Mouse (Mus musculus) 416B (cell line): ENCODE data around the gene Ints5.

ENCODE experiments used
- DNase-seq: peaks from one replicate; pipeline ENCODE4 v3.0.0; 2011; ENCODE audit warnings: low read depth

Gene Ints5

DNA sequence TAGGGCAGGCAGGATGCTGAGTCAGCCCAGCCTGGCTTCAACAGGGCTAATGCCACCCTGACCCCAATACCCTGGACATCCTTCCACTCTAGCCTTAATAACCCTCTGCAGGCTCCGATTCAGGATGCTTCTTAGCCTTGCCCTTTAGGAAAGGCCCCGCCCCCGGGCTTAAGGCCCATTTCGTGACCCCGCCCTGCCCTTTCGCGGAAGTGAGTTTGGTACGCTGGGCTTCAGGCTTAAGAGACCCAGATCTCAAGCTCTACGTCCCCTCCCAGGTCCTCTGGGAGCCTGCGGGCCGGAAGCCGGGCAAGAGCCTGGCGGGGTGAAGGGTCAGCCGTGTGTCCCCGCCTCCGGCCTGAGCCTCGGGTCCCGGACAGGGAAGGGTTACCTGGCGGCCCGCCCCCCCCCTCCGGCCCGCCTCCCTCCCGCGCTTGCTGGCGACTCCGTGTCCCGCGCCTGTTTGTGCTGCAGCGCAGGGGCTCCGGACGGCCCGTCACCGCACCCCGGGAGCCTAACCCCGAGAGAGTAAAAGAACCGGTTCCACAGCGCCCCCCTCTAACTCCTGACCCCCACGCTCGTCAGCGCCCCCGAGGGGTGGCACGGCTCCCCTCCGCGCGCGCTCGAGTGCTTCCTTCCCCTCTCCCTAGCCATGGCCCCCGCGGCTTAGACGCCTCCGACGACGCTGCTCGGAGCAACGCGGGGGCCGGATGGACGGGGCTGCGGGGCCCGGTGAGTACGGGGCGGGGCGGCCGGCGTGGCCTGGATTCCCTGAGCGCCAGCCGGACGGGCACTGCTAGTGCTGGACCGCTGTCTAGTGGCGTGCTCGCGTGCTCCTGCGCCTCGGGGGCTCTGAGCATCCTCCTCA is 36.7 kb downstream of the Ints5 start, which contains the start of the genes Rom1 and Eml3:
TSS of gene Rom1 (minus strand) at position 133 of the 865 bp plus-strand sequence.
TSS of gene Eml3 (plus strand) at position 329 of the 865 bp plus-strand sequence.
- peak; percentile 93 for DNase-seq

DNA sequence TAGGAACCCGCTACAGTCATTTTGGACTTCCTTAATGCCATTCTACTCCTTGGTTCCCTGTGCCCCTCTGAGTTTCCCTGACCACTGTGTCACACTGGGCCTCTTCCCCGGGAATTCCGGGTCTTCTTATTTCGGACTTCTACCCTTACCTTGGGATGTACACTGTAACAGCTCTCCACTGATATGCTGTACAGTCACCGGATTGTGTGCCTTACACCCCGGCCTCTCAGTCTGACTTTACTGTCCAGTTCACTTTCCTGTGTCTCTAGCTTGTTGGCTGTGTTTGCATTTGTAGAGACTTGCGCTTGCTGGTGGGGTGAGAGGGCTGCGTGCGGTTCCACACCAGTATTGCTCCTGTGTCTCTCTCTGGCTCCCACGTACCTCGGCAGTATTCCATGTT is 37.3 kb downstream of the Ints5 start:
- peak; percentile 41 for DNase-seq

DNA sequence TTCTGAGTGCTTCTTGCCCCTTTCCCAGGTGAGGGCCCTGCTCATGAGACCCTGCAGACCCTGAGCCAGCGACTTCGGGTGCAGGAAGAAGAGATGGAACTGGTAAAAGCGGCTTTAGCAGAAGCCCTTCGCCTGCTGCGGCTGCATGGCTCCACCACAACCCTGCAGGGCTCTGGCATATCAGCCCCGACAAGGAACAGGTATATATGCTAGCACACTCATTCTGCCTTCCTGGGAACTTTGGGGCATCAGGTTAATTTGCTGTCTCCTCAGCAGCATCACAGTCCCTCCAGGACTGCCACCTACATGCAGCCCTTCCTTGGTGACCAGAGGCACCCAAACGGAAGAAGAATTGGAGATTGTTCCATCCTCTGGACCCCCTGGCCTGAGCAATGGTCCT is 38.0 kb downstream of the Ints5 start:
- no peak for DNase-seq

DNA sequence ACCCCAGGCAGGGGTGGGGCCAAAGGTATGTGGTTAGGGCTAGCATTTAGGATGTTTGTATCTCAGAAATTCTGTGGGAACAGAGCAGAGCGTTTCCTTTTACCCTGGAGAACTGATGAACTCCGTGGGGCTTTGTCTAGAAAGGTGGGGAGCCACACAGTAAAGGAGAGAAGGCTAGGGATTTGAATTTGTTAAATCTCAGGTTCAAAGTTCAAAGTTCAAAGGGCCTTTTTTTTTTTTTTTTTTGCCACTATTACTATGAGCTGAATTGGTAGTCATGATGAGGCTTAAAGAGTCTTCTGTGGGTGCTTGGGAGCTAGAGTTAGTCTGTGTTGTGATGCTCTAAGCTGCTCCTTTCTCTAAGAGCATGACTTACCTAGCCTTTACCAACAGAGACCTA is 43.9 kb downstream of the Ints5 start:
- no peak for DNase-seq

DNA sequence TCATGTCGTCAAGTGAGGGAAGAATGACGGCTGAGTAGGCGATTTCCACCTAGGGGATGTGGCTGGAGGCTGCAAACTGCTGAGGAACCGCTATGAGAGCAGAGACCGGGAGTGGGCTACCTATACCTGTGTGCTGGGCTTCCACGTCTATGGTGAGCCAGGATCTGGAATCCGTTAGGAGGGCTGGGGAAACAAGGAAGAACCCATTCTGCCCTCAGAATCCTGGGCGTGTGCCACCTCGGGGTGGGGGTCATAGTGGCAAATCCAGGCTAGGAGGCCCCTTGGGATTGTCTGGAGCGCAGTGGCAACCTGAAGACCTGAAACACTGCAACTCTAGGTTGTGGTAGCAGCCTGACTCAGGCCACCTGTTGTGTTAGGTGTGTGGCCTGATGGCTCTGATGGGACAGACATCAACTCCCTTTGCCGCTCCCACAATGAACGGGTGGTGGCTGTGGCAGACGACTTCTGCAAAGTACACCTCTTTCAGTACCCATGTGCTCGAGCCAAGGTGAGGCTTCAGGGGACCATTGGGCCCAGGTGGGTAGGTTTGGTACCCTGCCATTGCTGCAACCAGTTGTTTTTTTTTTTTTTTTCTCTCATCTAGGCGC is 47.8 kb downstream of the Ints5 start:
- DNase-seq = no peak

DNA sequence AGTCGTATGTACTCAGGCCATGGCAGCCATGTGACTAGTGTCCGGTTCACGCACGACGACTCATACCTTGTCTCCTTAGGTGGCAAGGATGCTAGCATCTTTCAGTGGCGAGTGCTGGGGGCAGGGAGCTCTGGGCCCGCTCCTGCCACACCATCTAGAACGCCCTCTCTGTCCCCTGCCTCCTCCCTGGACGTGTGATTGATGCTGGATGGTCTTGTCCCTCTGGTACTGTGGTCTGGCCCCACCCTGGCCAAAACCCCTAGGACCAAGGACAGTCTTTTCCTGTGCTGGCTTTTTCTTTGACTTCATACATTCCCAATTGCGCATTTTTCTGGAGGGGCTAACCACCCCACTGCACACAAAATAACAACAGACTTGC is 48.3 kb downstream of the Ints5 start:
- peak; percentile 38 for DNase-seq

DNA sequence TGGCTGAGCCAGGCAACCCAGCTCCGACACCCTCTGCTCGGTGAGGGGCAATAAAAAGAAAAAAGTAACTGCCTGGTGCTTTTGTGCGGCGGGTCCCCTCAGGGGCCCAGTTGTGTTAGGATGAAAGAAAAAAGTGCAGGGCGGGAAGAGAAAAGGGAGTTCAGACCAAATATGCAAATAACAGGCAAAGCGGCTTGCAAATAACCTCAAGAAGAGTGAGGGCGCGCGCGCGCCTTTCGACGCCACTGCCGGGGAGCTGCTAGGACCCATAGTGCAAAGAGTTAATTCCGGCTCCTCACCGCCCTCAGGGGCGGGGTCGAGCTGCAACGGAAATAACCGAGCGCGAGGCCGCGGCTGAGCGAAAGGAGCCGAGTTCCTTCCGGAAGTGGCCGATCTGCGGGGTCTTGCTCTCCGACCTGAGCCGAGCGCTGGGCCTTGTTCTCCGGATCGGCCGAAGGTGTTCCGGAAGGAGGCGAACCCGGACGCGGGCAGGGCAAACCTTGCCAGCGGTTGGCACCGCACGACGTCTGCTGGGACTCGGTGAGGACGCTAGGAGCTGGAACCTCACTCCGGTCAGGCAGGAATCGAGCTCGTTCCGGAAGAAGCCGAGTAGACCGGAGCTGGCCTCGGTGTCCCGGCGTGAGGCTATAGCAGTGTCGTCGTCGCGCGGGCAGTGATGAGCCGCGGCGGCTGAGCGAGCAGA is 48.9 kb downstream of the Ints5 start, which contains the start of gene Mta2:
TSS of gene Mta2 (plus strand) at position 361 of the 703 bp plus-strand sequence.
- peak; percentile 95 for DNase-seq

DNA sequence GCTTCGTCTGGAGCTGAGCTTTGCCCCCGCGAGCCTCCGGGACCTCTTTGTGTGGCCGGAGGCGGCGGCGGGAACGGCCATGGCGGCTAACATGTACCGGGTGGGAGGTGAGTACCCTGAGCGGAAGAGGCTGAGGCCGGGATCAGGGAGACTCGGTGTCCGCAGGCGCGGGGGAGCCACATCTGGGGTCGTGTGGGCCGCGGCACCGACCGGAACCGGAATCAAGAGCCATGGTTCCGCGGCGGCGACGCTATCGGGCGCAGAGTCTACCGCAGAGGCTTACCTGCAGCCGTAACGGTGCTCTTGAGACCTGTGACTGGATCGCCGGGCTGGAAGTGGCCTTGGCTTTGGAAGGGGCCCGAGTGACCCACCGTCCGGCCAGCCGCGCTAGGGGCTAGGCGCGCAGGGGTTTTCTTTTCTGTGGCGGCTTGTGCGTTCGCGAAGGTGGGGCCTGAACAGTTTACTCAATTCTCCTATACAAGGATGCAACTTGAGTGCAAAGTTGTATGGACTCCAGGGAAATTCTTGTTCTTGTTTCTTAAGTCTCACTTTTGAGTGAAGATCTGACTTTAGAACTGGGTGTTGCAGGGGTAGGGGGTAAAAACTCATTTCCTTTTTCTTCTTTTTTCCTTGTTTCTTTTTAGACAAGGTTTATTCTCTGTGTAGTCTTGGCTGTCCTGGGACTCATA is 49.6 kb downstream of the Ints5 start:
- peak; percentile 65 for DNase-seq

DNA sequence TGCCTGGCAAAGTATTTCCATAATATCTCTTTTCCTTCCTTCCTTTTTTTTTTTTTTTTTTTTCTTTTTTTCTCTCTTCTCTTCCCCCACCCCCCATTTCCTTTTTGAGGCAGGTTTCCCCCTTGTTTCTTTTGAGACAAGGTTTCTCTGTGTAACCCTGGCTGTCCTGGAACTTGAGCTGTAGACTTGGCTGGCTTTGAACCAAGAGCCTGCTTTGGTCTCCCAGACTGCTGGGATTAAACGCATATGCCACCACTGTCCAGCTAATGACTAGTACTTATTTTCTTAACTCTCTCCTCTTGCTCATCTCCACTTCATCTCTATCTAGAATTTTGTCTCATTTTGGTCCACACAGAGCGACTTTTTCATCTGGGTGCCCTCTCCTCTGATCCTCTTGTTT is 50.2 kb downstream of the Ints5 start:
- DNase-seq = peak; percentile 28

DNA sequence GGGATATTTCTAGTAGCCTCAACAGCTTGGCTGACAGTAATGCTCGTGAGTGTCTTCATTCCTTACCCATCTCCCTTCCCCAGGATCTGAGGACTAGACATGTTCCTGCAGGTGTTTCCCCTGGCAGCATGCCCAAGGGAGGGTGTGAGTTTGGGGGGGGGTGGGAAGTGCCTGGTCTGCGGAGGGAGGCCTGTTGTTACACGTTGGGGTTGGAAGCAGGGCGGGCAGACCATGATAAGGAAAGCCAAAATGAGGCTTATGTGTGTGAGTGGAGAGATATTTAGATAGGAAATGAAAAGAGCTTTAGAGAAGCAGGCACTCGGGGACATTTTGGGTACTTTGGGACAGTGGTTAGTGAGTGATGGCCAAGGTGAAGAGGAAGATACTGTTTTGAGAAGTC is 51.3 kb downstream of the Ints5 start:
- peak; percentile 91 for DNase-seq

DNA sequence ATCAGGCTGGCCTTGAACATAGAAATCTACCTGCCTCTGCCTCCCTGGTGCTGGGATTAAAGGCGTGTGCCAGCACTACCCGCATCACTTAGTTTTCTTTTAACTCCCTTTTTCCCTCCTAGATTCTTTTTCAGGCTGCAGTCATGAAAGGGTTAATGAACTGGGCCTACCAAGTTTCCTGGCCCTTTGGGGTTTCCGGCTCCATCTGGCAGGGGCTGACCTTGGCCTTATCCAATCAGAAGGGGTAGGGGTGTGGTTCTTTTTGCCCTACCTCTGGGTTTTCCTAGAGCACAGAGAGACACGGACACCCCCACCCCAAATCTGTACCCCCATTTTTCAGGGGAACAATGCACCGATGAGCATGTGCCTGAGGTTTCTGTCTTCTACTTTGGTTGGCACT is 51.9 kb downstream of the Ints5 start:
- DNase-seq = peak; percentile 94

DNA sequence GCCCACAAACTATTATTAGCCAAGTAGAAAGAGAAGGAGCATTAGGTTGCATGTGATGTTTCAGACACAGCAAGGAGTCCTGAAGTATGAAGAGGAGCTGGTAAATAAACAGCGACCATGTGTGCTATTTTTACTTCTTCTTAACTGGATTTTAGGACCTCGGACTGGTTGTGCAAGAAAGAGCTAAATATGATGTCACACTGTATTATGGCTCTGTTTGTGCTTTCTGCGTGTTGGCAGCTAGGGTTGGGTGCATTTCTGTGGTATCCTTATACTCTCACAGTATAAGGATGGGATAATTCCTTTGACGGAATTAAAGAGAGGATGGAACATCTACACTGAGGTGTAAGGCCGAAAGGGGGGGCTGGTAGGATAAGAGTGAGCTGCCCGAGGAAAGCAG is 52.4 kb downstream of the Ints5 start:
- DNase-seq = no peak

DNA sequence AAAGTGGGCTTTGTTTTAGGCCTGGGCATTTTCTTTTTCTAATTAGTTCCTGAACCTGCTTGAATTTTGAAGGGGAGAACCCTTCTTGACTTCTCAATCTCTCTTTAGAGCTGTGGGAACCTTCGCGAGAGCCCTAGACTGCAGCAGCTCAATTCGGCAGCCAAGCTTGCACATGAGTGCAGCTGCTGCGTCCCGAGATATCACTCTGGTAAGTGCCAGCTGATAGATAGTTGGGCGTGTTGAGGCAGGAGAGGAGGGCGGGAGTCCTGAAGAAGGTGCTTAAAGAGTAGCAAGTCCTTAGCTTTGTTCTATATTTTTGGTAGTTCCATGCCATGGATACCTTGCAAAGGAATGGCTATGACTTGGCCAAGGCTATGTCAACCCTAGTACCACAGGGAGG is 54.1 kb downstream of the Ints5 start:
- no peak for DNase-seq
